Mouse (Mus musculus) liver, adult 2 months (tissue): ENCODE results near the gene Obscn. TPM values are rescaled to one million over a fixed set of nuclear protein-coding genes. Genes with fewer than 3 reads are reported as not detected.
A peak's percentile ranks its signal among the peaks of the same experiment; 100 is the strongest.

Source experiments
- DNase-seq: peaks from one replicate; pipeline ENCODE4 v3.0.0-alpha.2; 2011; ENCODE audit warnings: low read depth, low spot score; ENCODE audit errors: extremely low read depth
- H3K27ac ChIP-seq: fragments of 200-500 bp; replicated peaks from 2 replicates; pipeline ENCODE4 v1.5.1; 2012; ENCODE audit warnings: low read depth, mild to moderate bottlenecking, control low read depth, inconsistent platforms, low read length; ENCODE audit not compliant: insufficient read depth
- H3K27me3 ChIP-seq: fragments of 200-500 bp; 2 replicates; pipeline ENCODE4 v1.6.1; 2012; ENCODE audit warnings: mild to moderate bottlenecking, moderate library complexity, low read length, inconsistent platforms; ENCODE audit not compliant: control insufficient read depth, insufficient read depth
- H3K36me3 ChIP-seq: fragments of 200-500 bp; 2 replicates; pipeline ENCODE4 v1.6.1; 2012; ENCODE audit warnings: low read length, inconsistent platforms; ENCODE audit not compliant: control insufficient read depth, insufficient read depth
- H3K4me1 ChIP-seq: fragments of 200-500 bp; 2 replicates; pipeline ENCODE4 v1.6.1; 2011; ENCODE audit warnings: low read length; ENCODE audit not compliant: control insufficient read depth, insufficient read depth
- H3K4me3 ChIP-seq: fragments of 200-500 bp; 2 replicates; pipeline ENCODE4 v1.5.1; 2011; ENCODE audit warnings: low read depth, mild to moderate bottlenecking, control low read depth, low read length, moderate library complexity; ENCODE audit not compliant: insufficient read depth
- H3K79me2 ChIP-seq: fragments of 200-500 bp; 2 replicates; pipeline ENCODE4 v1.6.1; 2012; ENCODE audit warnings: inconsistent platforms, mild to moderate bottlenecking, low read length, moderate library complexity; ENCODE audit not compliant: control insufficient read depth, insufficient read depth
- H3K9ac ChIP-seq: fragments of 200-500 bp; 2 replicates; pipeline ENCODE4 v1.6.1; 2012; ENCODE audit warnings: low read depth, mild to moderate bottlenecking, control low read depth, inconsistent platforms, low read length
- CTCF ChIP-seq: fragments of 200-500 bp; IDR thresholded peaks from 2 replicates; pipeline ENCODE4 v1.5.1; 2011; ENCODE audit warnings: low read depth, low read length, control low read depth
- POLR2A ChIP-seq: fragments of 200-500 bp; IDR thresholded peaks from 2 replicates; pipeline ENCODE4 v1.6.1; 2011; ENCODE audit warnings: low read length, control low read depth; ENCODE audit not compliant: insufficient read depth; ENCODE audit errors: extremely low read depth
- whole genome bisulfite sequencing: fragments of 180-500 bp; shearing (Covaris S2); methylation state at CpG from one replicate; pipeline ENCODE4 v1.1.7; 2018; 5-methylcytosine and 5-hydroxymethylcytosine counted together
- polyA plus RNA-seq: library from polyadenylated mRNA; depleted of rRNA; stranded (reverse); fragments of >200 nt; gene quantifications from 2 replicates; pipeline ENCODE4 v1.2.3, GENCODE M21; 2012
- total RNA-seq: library from RNA; depleted of rRNA; stranded (reverse); fragments of >200 nt; gene quantifications from 2 replicates; pipeline ENCODE4 v1.2.3, GENCODE M21; 2014

The Obscn gene
- total and polyA plus RNA-seq, 2 experiments: 0.07 to 0.83 TPM

- TF ChIP-seq CTCF (no peak), POLR2A (no peak)
- WGBS: 72% methylated on average over 3 of the region's 3 CpGs
- Histone ChIP-seq H3K27me3 (peaks cover 2% of the 10 kb centered on the region; the same call in 1 of the 2 replicates), H3K4me3 (no peak overlapping the region), H3K4me1 (peaks cover 1% of the 10 kb centered on the region), H3K27ac (no peak overlapping the region), H3K36me3 (peaks cover 12% of the 10 kb centered on the region; the same call in 1 of the 2 replicates), H3K9ac (no peak overlapping the region), H3K79me2 (no peaks in the 10 kb centered on the region)
- no peak for DNase-seq
Observed at GRCm38 (mm10) chr11:58991911-58992310, 144.3 kb downstream of the Obscn start.

- DNase-seq: peak; percentile 17
- Histone ChIP-seq H3K4me1 (peaks cover 1% of the 10 kb centered on the region), H3K27ac (no peak overlapping the region), H3K9ac (no peak overlapping the region), H3K79me2 (no peaks in the 10 kb centered on the region), H3K27me3 (peaks cover under 1% of the 10 kb centered on the region; the same call in 1 of the 2 replicates), H3K4me3 (no peak overlapping the region), H3K36me3 (peaks cover 17% of the 10 kb centered on the region; the same call in 1 of the 2 replicates)
- WGBS: 64% methylated on average over 9 of the region's 9 CpGs
- no peak for TF ChIP-seq POLR2A
- TF ChIP-seq CTCF: no peak
Observed at GRCm38 (mm10) chr11:58990794-58991193, 145.4 kb downstream of the Obscn start.

GRCm38 (mm10) chr11:58990141-58990540, 146.1 kb downstream of the Obscn start:
- H3K4me1 ChIP-seq: peaks cover 1% of the 10 kb centered on the region
- no peaks in the 10 kb centered on the region for H3K79me2 ChIP-seq
- H3K27ac ChIP-seq: no peak overlapping the region
- DNase-seq: no peak
- H3K36me3 ChIP-seq: peaks cover 24% of the 10 kb centered on the region; the same call in 1 of the 2 replicates
- no peaks in the 10 kb centered on the region for H3K27me3 ChIP-seq
- H3K9ac ChIP-seq: no peak overlapping the region
- TF ChIP-seq POLR2A: no peak
- WGBS: 87% methylated on average over 17 of the region's 17 CpGs
- no peak overlapping the region for H3K4me3 ChIP-seq

DNA sequence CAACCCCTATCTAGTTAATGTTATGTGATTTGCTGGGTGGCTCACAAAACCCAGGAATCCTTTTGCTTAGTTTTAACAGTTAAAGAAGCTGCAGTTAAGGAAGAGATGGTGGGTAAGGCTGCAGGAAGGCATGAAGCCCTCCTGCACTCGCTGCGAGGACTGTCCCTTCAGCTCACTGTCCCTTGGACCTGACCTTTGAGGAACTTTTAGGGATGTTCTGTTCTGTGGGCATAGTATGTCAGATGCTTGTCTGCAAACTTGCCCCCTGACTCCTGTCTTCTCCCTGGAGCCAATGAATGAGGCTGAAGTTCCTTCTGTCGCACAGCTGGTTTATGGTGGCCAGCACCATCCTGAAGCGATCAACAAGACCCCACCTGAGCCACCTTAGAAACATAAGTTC, 147.0 kb downstream of the Obscn start:
- Histone ChIP-seq H3K79me2 (no peaks in the 10 kb centered on the region), H3K27me3 (no peaks in the 10 kb centered on the region), H3K36me3 (peaks cover 28% of the 10 kb centered on the region), H3K27ac (no peak overlapping the region), H3K4me1 (peaks cover 1% of the 10 kb centered on the region), H3K9ac (no peak overlapping the region), H3K4me3 (no peak overlapping the region)
- TF ChIP-seq POLR2A (no peak), CTCF (no peak)
- DNase-seq: no peak
- 94% methylated on average over 4 of the region's 4 CpGs for WGBS

- peaks cover 3% of the 10 kb centered on the region for H3K4me1 ChIP-seq
- DNase-seq: no peak
- TF ChIP-seq CTCF: no peak
- no peak for TF ChIP-seq POLR2A
- H3K9ac ChIP-seq: no peak overlapping the region
- H3K36me3 ChIP-seq: peaks cover 35% of the 10 kb centered on the region
- H3K4me3 ChIP-seq: no peak overlapping the region
- H3K27ac ChIP-seq: no peak overlapping the region
- peaks cover 12% of the 10 kb centered on the region; the same call in 1 of the 2 replicates for H3K79me2 ChIP-seq
- WGBS: 83% methylated on average over 3 of the region's 3 CpGs
- H3K27me3 ChIP-seq: no peaks in the 10 kb centered on the region
Observed at GRCm38 (mm10) chr11:58985299-58985917, 150.8 kb downstream of the Obscn start.

DNA sequence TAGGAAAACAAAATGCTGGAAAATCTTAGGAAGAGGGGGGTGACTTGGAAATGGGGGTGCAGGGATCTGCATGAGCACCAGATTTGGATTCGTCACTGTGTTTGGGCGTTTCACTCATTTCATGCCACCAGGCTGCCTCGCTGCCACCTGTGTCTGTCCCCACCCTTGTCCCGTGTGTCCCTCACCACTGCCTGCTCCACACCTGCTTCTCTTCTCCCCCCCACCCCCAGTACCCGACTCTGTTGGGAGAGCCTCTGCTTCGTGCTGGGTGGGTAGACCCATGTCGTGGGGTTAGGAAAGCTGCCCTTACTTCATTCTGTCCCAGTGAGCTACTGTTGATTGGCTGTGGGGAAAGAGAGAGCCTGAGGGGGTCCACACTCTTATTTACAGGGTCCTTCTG, 151.5 kb downstream of the Obscn start:
- TF ChIP-seq POLR2A (no peak), CTCF (no peak)
- 94% methylated on average over 7 of the region's 7 CpGs for WGBS
- peaks cover 35% of the 10 kb centered on the region for H3K36me3 ChIP-seq

More for the DNA sequence above, 151.5 kb downstream of the Obscn start:
- Histone ChIP-seq H3K79me2 (peaks cover 15% of the 10 kb centered on the region; the same call in 1 of the 2 replicates), H3K27ac (no peak overlapping the region), H3K4me1 (peaks cover 7% of the 10 kb centered on the region), H3K27me3 (no peaks in the 10 kb centered on the region), H3K4me3 (no peak overlapping the region), H3K9ac (no peak overlapping the region)
- DNase-seq: no peak
